Mouse (Mus musculus) hindlimb bud, embryonic 11.5 days (tissue): ENCODE data around the gene Efcab2.
A peak's percentile ranks its signal among the peaks of the same experiment; 100 is the strongest.
"Not testable (repeated sequence)": the region's sequence is repeated elsewhere in the genome, so short reads cannot be mapped to it uniquely, and the experiment has no call there.

ENCODE experiments used
- DNase-seq: peaks from one replicate; pipeline ENCODE4 v3.0.0-alpha.2; 2012; ENCODE audit warnings: low read depth, low spot score; ENCODE audit errors: extremely low spot score

The Efcab2 gene

GRCm38 (mm10) chr1:178401960-178402359, 3.9 kb upstream of the Efcab2 start:
- DNase-seq: no peak

DNA sequence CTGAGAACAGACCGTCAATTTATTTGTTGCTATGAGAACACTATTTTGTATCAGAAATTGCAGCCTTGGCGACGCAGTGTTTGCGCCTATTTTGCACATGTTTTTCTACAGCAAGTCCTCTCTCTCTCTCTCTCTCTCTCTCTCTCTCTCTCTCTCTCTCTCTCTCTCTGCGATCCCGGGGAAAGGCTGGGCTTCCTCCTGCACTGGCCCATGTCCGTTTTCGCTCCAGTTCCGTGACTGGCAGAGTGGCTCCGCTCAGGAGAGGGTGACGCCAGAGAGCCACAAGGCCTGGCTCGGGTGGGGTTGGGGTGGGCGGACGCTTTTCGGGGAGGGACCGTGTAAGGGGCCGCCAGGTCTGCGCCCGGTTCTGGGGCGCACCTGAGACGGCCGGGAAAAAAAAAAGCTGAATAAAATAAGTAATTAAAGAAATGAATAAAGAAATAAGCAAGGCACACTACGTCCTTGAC, 407 bp upstream of the Efcab2 start:
- peak; percentile 67 for DNase-seq

DNA sequence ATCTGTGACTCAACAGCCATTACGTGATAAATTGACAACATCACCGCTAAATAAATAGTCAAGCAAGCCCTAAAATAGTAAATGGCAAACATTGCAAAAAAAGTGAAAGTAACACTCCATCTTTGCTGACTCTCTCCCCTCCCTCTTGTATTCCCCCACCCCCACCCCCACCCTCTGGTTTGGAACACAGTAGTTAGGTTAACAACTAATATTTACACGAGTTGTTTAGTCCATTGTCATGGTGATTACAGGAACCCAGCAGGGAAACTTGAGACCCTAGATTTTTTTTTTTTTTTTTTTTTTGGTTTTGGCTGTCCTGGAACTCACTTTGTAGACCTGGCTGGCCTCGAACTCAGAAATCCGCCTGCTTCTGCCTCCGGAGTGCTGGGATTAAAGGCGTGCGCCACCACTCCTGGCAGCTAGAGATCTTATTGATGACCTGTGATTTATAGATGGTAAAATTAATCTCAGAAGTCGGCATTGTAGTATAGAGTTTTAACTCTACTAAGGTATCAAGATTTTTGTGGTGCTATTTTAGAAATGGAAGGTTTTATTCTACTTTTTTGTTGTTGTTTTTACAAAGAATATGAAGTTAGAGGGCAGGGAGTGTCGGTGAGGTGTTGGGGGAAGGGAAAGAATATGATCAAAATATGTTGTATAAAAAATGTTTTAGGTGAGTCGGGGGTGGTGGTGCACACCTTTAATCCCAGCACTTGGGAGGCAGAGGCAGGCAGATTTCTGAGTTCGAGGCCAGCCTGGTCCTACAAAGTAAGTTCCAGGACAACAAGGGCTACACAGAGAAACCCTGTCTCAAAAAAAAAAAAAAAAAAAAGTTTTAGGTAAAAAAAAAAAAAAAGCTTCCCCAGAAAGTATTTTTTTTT, 1.1 kb downstream of the Efcab2 start:
- DNase-seq: peak; percentile 42

DNA sequence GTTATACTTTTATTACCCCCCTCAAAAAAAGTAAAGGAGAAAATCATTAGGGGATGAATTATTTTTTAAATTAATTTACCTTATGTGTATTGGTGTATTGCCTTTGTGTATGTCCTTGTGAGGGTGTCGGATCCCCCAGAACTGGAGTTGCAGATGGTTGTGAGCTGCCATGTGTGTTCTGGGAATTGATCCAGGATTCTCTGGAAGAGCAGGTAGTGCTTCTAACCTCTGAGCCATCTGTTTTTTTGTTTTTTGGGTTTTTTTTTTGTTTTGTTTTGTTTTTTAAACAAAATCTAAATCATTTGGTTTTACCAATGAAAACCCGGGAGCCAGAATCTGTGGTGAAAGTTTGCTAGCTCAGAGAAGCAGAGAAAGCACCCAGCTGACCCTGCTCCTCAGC, 1.8 kb downstream of the Efcab2 start:
- no peak for DNase-seq

DNA sequence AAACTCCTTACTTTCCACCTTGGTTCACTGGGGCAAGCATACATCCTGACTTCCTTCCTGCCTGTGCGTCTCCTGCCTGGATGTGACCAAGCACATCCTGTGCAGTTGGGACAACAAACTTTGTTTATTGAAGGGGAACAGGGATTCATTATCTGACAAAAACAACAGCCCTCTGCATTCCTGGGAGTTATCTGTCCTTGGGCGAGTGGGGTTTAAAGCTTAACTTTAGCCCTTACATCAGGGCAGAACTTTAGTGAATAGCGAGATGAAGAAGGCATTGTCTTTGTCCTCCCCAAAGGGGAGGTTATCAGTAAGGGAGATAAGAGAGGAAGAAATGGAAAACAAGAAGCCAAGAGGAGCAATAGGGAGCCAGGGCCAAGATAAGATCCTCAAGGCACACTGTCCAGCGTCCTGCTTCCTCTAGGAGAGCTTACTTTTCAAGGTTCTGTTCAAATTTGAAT, 3.0 kb downstream of the Efcab2 start:
- DNase-seq: no peak

GRCm38 (mm10) chr1:178413367-178413766, 7.5 kb downstream of the Efcab2 start:
- DNase-seq: not testable (repeated sequence)

- DNase-seq: no peak
Measured at GRCm38 (mm10) chr1:178419608-178420007, 13.7 kb downstream of the Efcab2 start.

- no peak for DNase-seq
Measured at GRCm38 (mm10) chr1:178423662-178424061, 17.8 kb downstream of the Efcab2 start.

- no peak for DNase-seq
Measured at GRCm38 (mm10) chr1:178431619-178432444, 25.9 kb downstream of the Efcab2 start.

GRCm38 (mm10) chr1:178433619-178434018, 27.7 kb downstream of the Efcab2 start:
- no peak for DNase-seq

GRCm38 (mm10) chr1:178444407-178444806, 38.5 kb downstream of the Efcab2 start:
- DNase-seq: no peak

DNA sequence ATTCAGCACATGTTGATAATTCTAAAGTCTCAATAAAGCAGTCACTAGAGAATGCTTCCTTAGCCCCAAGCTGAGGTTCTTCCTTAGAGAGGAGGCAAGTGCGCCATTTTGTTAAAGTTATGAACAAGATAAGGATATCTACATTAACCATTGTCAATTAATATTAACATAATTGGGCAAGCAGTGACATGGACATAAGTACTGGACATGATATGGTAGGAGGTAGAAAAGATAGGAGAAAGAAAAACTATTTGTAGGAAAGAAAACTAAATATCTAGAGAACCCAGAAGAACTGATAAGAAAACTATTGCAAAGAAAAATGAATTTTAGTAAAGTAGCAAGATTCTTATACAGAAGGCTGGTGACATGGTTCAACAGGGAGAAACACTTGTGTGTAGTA, 41.2 kb downstream of the Efcab2 start:
- DNase-seq: no peak

- DNase-seq: no peak
Measured at GRCm38 (mm10) chr1:178448271-178448744, 42.4 kb downstream of the Efcab2 start.

- peak; percentile 60 for DNase-seq
Measured at GRCm38 (mm10) chr1:178449172-178449571, 43.3 kb downstream of the Efcab2 start.

DNA sequence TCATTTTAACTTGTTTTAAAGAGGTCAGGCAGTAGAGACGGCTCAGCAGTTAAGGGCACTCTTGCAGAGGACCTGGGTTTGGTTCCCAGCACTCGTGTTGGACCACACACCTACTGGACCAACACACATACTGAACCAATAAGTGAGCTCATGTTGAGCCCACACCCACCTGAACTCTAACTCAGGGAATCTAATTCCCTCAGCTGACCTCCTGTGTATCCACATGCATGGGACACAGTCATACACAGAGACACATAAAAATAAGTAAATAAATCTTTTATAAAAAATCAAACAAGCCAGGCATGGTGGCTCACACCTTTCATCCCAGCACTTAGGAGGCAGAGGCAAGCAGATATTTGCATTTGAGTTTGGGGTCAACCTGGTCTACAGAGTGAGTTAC, 44.0 kb downstream of the Efcab2 start:
- DNase-seq: no peak

DNA sequence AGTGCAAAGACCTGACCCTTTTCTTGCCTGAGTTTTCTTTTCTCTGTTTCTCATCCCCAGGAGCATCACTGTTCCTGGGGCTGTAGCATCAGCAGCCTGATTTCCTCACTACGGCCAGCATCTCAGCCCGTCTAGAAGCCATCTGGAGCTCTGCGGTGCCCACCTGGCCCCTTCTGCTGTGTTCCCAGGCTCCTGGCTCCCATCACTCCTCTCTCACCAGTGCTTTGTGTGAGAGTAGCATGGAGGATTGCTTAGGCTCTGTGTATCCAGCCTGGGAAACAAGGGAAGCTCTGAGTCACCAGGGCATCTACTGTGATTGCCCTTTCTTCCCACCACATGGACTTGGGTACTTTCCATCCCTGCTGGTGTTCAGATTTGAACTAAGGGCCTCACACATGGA, 48.2 kb downstream of the Efcab2 start:
- no peak for DNase-seq

- no peak for DNase-seq
Measured at GRCm38 (mm10) chr1:178455120-178455519, 49.2 kb downstream of the Efcab2 start.

- no peak for DNase-seq
Measured at GRCm38 (mm10) chr1:178458029-178458428, 52.1 kb downstream of the Efcab2 start.

- peak; percentile 77 for DNase-seq
Measured at GRCm38 (mm10) chr1:178463712-178464111, 57.8 kb downstream of the Efcab2 start.

DNA sequence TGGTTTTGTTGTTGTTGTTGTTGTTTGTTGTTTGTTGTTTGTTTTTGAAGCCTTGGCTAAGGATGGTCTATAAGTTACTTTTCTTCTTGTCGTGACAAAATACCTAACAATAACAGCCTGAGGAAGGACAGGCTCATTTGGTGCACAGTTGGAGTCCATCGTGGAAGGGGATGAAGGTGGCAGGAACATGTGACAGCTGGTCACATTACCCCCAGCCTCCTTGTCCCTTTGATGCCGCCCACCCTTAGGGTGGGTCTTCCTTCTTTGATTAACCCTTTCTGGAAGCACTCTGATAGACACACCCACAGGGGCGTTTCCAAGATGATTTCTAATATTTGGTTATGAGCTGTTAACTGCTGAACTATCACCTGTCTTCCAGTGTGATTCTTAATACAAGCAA, 58.3 kb downstream of the Efcab2 start:
- DNase-seq: no peak

- no peak for DNase-seq
Measured at GRCm38 (mm10) chr1:178467594-178467993, 61.7 kb downstream of the Efcab2 start.

GRCm38 (mm10) chr1:178468280-178468679, 62.4 kb downstream of the Efcab2 start:
- peak; percentile 83 for DNase-seq
